Mouse (Mus musculus) megakaryocyte, embryonic 14.5 days (primary cell): ENCODE results near the gene Safb. TPM values are rescaled to one million over a fixed set of nuclear protein-coding genes. Genes with fewer than 3 reads are reported as not detected.

Experiments
- H3K27me3 ChIP-seq: replicated peaks from 2 replicates; pipeline ENCODE3; 2012; ENCODE audit warnings: inconsistent platforms
- H3K36me3 ChIP-seq: replicated peaks from 2 replicates; pipeline ENCODE3; 2012; ENCODE audit warnings: low read length, inconsistent platforms, mixed read lengths
- H3K4me1 ChIP-seq: 2 replicates; pipeline ENCODE4 v1.6.1; 2012; ENCODE audit warnings: inconsistent platforms
- H3K4me3 ChIP-seq: replicated peaks from 2 replicates; pipeline ENCODE3; 2012; ENCODE audit warnings: moderate library complexity, mild to moderate bottlenecking, inconsistent platforms
- H3K9me3 ChIP-seq: 2 replicates; pipeline ENCODE4 v1.6.1; 2012; ENCODE audit warnings: inconsistent platforms
- FLI1 ChIP-seq: IDR thresholded peaks from 2 replicates; pipeline ENCODE4 v1.6.1; 2012; ENCODE audit warnings: low read length, inconsistent platforms, mixed read lengths
- GATA1 ChIP-seq: IDR thresholded peaks from 3 replicates; pipeline ENCODE4 v1.6.1; 2012; ENCODE audit warnings: mixed read lengths, low read length, inconsistent platforms, borderline replicate concordance
- polyA plus RNA-seq: library from polyadenylated mRNA; stranded (reverse); fragments of >175 nt; gene quantifications from 2 replicates; pipeline ENCODE4 v1.2.3, GENCODE M21; 2012; ENCODE audit warnings: low replicate concordance; ENCODE audit not compliant: insufficient read depth

Safb gene
- polyA plus RNA-seq, 1 experiment: 79.6 TPM

DNA sequence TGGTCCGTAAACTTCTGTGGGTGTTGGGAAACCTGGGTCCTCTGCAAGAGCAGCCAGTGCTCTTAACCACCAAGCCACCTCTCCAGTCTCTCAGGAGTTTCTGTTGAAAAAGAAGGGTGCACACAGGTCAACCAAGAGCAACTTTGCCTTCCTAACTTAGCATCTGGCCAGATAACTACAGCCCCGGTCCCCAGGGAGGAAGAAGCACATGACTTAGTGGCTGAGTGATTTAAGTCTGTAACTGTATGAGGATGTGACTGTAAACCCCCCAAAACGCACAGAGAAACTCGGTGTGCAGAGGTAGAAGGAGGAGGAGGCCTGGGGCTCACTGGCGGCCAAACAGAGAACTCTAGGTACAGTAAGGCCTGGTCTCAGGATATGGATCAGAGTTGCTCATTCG, 49.4 kb downstream of the Safb start:
- Histone ChIP-seq H3K4me1 (no peaks in the 10 kb centered on the region; the same call in 1 of the 2 replicates), H3K9me3 (peaks cover 7% of the 10 kb centered on the region), H3K36me3 (no peaks in the 10 kb centered on the region), H3K27me3 (peaks cover 54% of the 10 kb centered on the region), H3K4me3 (no peak overlapping the region)
- TF ChIP-seq GATA1: no peak
- TF ChIP-seq FLI1: no peak

DNA sequence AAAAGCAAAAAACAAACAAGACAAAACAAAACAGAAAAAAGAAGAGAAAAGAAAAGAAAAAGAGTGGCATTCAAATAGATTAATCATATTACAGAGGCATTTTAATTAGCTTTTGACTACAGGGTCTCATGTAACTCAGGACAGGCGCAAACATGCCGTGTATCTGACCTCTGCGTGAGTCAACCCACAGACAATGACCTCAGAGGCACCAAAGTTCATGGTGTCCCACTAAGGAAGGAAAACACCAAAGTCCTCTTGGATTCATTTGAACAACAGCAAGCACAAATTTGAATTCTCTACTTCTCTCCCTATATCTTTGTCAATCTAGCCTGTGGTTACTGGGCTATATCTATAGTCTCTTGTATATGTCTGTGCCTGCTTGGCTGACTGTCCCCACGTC, 58.6 kb downstream of the Safb start:
- TF ChIP-seq GATA1 (no peak), FLI1 (no peak)
- peaks cover 16% of the 10 kb centered on the region for H3K9me3 ChIP-seq
- peaks cover 48% of the 10 kb centered on the region for H3K27me3 ChIP-seq
- no peak overlapping the region for H3K4me3 ChIP-seq
- H3K36me3 ChIP-seq: no peaks in the 10 kb centered on the region
- H3K4me1 ChIP-seq: no peaks in the 10 kb centered on the region

DNA sequence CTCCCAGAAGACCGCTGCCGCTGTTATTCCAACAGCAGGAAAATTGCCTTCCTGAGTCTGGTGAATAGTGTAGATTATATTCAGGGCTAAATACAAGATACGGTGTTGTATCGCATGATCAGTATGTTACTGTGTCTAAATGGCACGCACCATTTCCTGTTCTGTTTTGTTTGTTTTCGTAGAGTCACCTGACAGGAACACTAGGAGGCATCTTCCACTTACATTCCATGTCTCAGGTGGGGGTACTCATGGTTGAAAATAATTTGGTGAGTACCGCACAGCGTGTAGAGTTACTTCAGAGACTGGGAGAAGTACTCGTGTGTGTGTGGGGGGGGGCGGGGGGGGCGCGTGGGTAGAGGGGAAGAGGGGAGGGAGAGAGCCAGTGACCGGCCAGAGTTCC, 62.9 kb downstream of the Safb start:
- H3K9me3 ChIP-seq: no peaks in the 10 kb centered on the region
- H3K27me3 ChIP-seq: peaks cover 51% of the 10 kb centered on the region
- TF ChIP-seq FLI1 (no peak), GATA1 (no peak)
- H3K36me3 ChIP-seq: no peaks in the 10 kb centered on the region
- no peak overlapping the region for H3K4me3 ChIP-seq
- peaks cover 19% of the 10 kb centered on the region for H3K4me1 ChIP-seq

DNA sequence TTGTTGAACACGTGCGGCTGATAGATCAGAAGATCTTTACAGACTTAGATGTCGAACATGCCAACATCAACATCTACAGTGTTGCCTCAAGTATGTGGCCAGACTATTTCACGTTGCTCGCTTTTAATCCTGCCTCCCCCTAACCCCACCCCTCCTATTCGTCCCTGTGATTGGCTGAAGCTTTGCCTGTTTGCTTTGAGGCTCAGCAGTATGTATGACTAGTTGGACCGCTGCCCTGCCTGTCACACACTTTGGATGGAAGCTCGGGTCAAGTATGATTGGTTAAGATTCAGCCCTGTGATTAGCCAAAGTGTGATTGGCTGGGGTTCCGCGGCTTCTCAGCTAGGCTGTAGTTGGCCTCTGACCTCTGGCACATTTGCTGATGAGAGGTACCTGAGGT, 67.2 kb downstream of the Safb start:
- Histone ChIP-seq H3K4me3 (no peak overlapping the region), H3K27me3 (peaks cover 80% of the 10 kb centered on the region), H3K9me3 (no peaks in the 10 kb centered on the region), H3K4me1 (peaks cover 24% of the 10 kb centered on the region), H3K36me3 (no peaks in the 10 kb centered on the region)
- TF ChIP-seq GATA1 (no peak), FLI1 (no peak)

DNA sequence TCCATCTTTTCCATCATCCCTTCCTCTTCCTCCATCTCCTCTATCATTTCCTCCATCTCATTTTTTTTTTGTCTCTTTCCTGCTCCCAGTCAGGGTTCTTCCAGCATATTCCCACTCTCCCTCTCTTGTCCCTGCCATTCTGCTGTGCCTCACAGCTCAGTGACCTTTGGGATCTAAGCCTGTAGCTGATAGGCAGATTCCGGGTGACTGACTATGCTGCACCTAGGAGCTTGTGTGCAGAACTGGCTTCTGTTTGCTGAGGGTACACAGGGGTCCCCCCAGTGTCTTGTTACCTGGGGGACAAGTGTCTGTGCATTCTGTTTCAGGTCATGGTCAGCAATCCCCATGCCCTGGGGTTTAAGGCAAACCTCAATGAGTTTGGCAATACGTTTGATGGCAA, 70.1 kb downstream of the Safb start:
- Histone ChIP-seq H3K27me3 (peaks cover 81% of the 10 kb centered on the region), H3K4me3 (no peak overlapping the region), H3K36me3 (no peaks in the 10 kb centered on the region), H3K4me1 (peaks cover 18% of the 10 kb centered on the region), H3K9me3 (no peaks in the 10 kb centered on the region)
- TF ChIP-seq FLI1: no peak
- TF ChIP-seq GATA1: no peak

DNA sequence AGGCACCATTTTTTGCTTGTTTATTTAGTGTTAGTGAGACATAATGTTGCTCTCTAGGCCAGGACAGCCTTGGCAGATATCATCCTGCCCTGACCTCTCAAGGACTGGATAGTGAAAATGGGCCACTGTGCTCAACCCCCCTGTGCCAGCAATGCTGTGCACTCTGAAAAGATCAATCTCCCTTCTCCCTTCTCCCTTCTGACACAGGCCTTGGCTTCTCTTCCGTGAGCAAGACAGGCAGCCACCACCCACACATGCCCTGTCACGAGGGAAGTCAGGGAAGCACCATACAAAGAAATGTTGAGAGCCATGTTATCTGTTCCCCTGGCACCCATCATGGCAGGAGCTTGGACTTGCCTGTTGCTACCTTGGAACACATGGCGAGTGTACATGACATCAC, 70.7 kb downstream of the Safb start:
- H3K27me3 ChIP-seq: peaks cover 82% of the 10 kb centered on the region
- no peaks in the 10 kb centered on the region for H3K36me3 ChIP-seq
- H3K4me3 ChIP-seq: no peak overlapping the region
- no peaks in the 10 kb centered on the region for H3K9me3 ChIP-seq
- peaks cover 13% of the 10 kb centered on the region for H3K4me1 ChIP-seq
- no peak for TF ChIP-seq FLI1
- no peak for TF ChIP-seq GATA1

Other genes with a start within 250 kb of the Safb start
- gene Ptprs, start 108.3 kb upstream of the Safb start, polyA plus RNA-seq: 24.6 and 26.9 TPM in 2 replicates
- 0.22 TPM in 1 of 2 replicates, not detected in the other for gene Znrf4, start 72.4 kb upstream of the Safb start, polyA plus RNA-seq
- 2.6 and 23.3 TPM in 2 replicates for gene Gm20219, start 30.4 kb upstream of the Safb start, polyA plus RNA-seq
- 75.4 and 129 TPM in 2 replicates for gene Safb2, start 240 bp upstream of the Safb start, polyA plus RNA-seq
- 90.4 and 344 TPM in 2 replicates for gene 2410015M20Rik, start 24.9 kb downstream of the Safb start, polyA plus RNA-seq
- 9,023 and 9,040 TPM in 2 replicates for gene Rpl36, start 28.6 kb downstream of the Safb start, polyA plus RNA-seq
- 35.4 and 50.4 TPM in 2 replicates for gene Lonp1, start 42.1 kb downstream of the Safb start, polyA plus RNA-seq
- gene Catsperd, start 43.3 kb downstream of the Safb start, polyA plus RNA-seq: not detected in 2 replicates
- gene Ranbp3, start 88.5 kb downstream of the Safb start, polyA plus RNA-seq: 73.0 and 77.5 TPM in 2 replicates
- 76.9 and 392 TPM in 2 replicates for gene Ndufa11, start 132.9 kb downstream of the Safb start, polyA plus RNA-seq
- 7.9 and 14.9 TPM in 2 replicates for gene Vmac, start 133.2 kb downstream of the Safb start, polyA plus RNA-seq
- gene Nrtn, start 172.7 kb downstream of the Safb start, polyA plus RNA-seq: 2.0 TPM in 1 of 2 replicates, not detected in the other
- gene Dus3l, start 179.9 kb downstream of the Safb start, polyA plus RNA-seq: 29.8 and 33.0 TPM in 2 replicates
- 2.8 and 12.2 TPM in 2 replicates for gene Prr22, start 185.4 kb downstream of the Safb start, polyA plus RNA-seq
- gene Rfx2, start 246.2 kb downstream of the Safb start, polyA plus RNA-seq: 0.51 and 1.4 TPM in 2 replicates